Mouse (Mus musculus) heart, postnatal 0 days (tissue): ENCODE results near the gene Brms1l. TPM values are rescaled to one million over a fixed set of nuclear protein-coding genes. Genes with fewer than 3 reads are reported as not detected.
A peak's percentile ranks its signal among the peaks of the same experiment; 100 is the strongest.

Experiments used
- ATAC-seq: fragments of 200-750 bp; cut with Nextera tagmentation; 2 replicates; pipeline ENCODE4 v1.8.0; 2017; ENCODE audit warnings: low read depth, moderate number of reproducible peaks, moderate library complexity; ENCODE audit not compliant: insufficient read depth
- DNase-seq: peaks from one replicate; pipeline ENCODE4 v3.0.0-alpha.2; 2016; ENCODE audit warnings: low spot score
- H3K27ac ChIP-seq: fragments of 300-500 bp; sonication (generic); 2 replicates; pipeline ENCODE4 v1.5.1; 2014; ENCODE audit warnings: low read depth, mild to moderate bottlenecking
- H3K27me3 ChIP-seq: fragments of 300-500 bp; sonication (generic); 2 replicates; pipeline ENCODE4 v1.6.1; 2014; ENCODE audit warnings: low read length, mixed read lengths; ENCODE audit not compliant: control insufficient read depth, insufficient read depth
- H3K36me3 ChIP-seq: fragments of 300-500 bp; sonication (generic); replicated peaks from 2 replicates; pipeline ENCODE4 v1.6.1; 2014; ENCODE audit warnings: low read length, mixed read lengths; ENCODE audit not compliant: control insufficient read depth, insufficient read depth
- H3K4me1 ChIP-seq: fragments of 300-500 bp; sonication (generic); 2 replicates; pipeline ENCODE4 v1.6.1; 2014; ENCODE audit warnings: antibody characterized with exemption; ENCODE audit not compliant: control insufficient read depth, insufficient read depth
- H3K4me2 ChIP-seq: fragments of 300-500 bp; sonication (generic); 2 replicates; pipeline ENCODE4 v1.6.1; 2014; ENCODE audit warnings: low read depth, mild to moderate bottlenecking, low read length, moderate library complexity
- H3K4me3 ChIP-seq: fragments of 300-500 bp; sonication (generic); 2 replicates; pipeline ENCODE4 v1.5.1; 2014; ENCODE audit warnings: low read depth, low read length
- H3K9ac ChIP-seq: fragments of 300-500 bp; sonication (generic); replicated peaks from 2 replicates; pipeline ENCODE4 v1.6.1; 2014; ENCODE audit warnings: low read depth, low read length, mixed read lengths
- H3K9me3 ChIP-seq: fragments of 300-500 bp; sonication (generic); replicated peaks from 2 replicates; pipeline ENCODE4 v1.6.1; 2016; ENCODE audit warnings: low read length; ENCODE audit not compliant: control insufficient read depth
- CTCF ChIP-seq: IDR thresholded peaks from 2 replicates; pipeline ENCODE4 v1.5.1; 2016; ENCODE audit warnings: antibody characterized with exemption, control low read depth, low read depth
- EP300 ChIP-seq: IDR thresholded peaks from 2 replicates; pipeline ENCODE4 v1.6.1; 2016; ENCODE audit warnings: antibody characterized with exemption, low read depth
- WGBS: fragments of 180-500 bp; shearing (Covaris S2); extraction: QIAGEN DNeasy Blood & Tissue Kit; methylation state at CpG from one replicate; pipeline ENCODE4 v1.1.7; 2014; 5-methylcytosine and 5-hydroxymethylcytosine counted together
- microRNA-seq: library from miRNA; unstranded; fragments of <30 nt; microRNA quantifications from one replicate; pipeline ENCODE4, GENCODE M21; 2016
- polyA plus RNA-seq: library from polyadenylated mRNA; unstranded; fragments of >200 nt; fragmentation: Nextera tagmentation; extraction: Ambion mirVana; gene quantifications from 2 replicates; pipeline ENCODE4 v1.2.1, GENCODE M21; 2015
- total RNA-seq: library from RNA; depleted of rRNA; stranded (reverse); fragments of >200 nt; gene quantifications from 2 replicates; pipeline ENCODE4 v1.2.3, GENCODE M21; 2014; ENCODE audit warnings: low replicate concordance; rRNA removed

Gene Brms1l
- total and polyA plus RNA-seq, 2 experiments from 2014 or later, result 19.6 to 20.5 TPM

GRCm38 (mm10) chr12:55888570-55888969 lies 52.4 kb downstream of the Brms1l start:
- Histone ChIP-seq H3K36me3 (no peaks in the 10 kb centered on the region), H3K4me1 (no peaks in the 10 kb centered on the region), H3K4me2 (no peak overlapping the region), H3K4me3 (no peak overlapping the region), H3K9me3 (no peaks in the 10 kb centered on the region), H3K27me3 (no peaks in the 10 kb centered on the region), H3K27ac (no peak overlapping the region), H3K9ac (no peak overlapping the region)
- TF ChIP-seq EP300 (no peak), CTCF (peak; percentile 13; the same call in 1 of the 2 replicates)
- ATAC-seq (no peak), DNase-seq (no peak)
- 30% methylated on average over 5 of the region's 5 CpGs for WGBS

GRCm38 (mm10) chr12:55904801-55905200 lies 68.7 kb downstream of the Brms1l start:
- Histone ChIP-seq H3K4me3 (no peak overlapping the region), H3K4me1 (no peaks in the 10 kb centered on the region), H3K27ac (no peak overlapping the region), H3K9ac (no peak overlapping the region), H3K4me2 (no peak overlapping the region), H3K9me3 (no peaks in the 10 kb centered on the region), H3K27me3 (no peaks in the 10 kb centered on the region), H3K36me3 (no peaks in the 10 kb centered on the region)
- no peak for DNase-seq
- WGBS, result 85% methylated on average over 1 of the region's 1 CpGs
- no peak for TF ChIP-seq EP300
- TF ChIP-seq CTCF, result no peak
- ATAC-seq, result no peak

- no peaks in the 10 kb centered on the region for H3K9me3 ChIP-seq
- H3K27ac ChIP-seq, result no peak overlapping the region
- no peak overlapping the region for H3K9ac ChIP-seq
- no peak for ATAC-seq
- no peaks in the 10 kb centered on the region for H3K4me1 ChIP-seq
- H3K36me3 ChIP-seq, result no peaks in the 10 kb centered on the region
- DNase-seq, result no peak
- TF ChIP-seq CTCF (no peak), EP300 (no peak)
- WGBS, result 40% methylated on average over 3 of the region's 3 CpGs
- no peak overlapping the region for H3K4me3 ChIP-seq
- no peaks in the 10 kb centered on the region for H3K27me3 ChIP-seq
- no peak overlapping the region for H3K4me2 ChIP-seq
Observed at GRCm38 (mm10) chr12:55912138-55912537, 76.0 kb downstream of the Brms1l start.

DNA sequence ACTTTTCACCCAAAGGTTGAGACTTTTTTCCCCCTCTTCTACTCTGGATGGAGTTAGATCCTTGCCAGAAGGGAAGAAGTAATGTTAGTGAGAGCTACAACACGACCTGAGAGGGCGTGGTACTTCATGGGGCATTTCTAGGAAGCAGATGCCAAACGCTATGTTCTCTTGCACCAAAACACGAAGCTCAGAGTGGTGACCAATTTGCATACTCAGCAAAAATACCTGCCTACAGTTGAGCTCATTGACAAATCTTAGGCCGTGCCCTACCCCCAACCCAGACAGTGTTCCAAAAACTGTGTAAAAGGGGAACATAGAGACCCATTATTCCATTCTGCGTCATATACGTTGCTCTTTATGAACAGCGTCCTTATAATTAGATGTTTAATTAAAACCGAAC lies 77.1 kb downstream of the Brms1l start:
- ATAC-seq (no peak), DNase-seq (no peak)
- H3K36me3 ChIP-seq, result no peaks in the 10 kb centered on the region
- no peak for TF ChIP-seq CTCF
- no peak for TF ChIP-seq EP300
- H3K9ac ChIP-seq, result no peak overlapping the region
- 73% methylated on average over 9 of the region's 9 CpGs for WGBS
- H3K4me3 ChIP-seq, result no peak overlapping the region
- H3K9me3 ChIP-seq, result no peaks in the 10 kb centered on the region
- H3K4me2 ChIP-seq, result no peak overlapping the region
- no peak overlapping the region for H3K27ac ChIP-seq
- no peaks in the 10 kb centered on the region for H3K27me3 ChIP-seq
- no peaks in the 10 kb centered on the region for H3K4me1 ChIP-seq

DNA sequence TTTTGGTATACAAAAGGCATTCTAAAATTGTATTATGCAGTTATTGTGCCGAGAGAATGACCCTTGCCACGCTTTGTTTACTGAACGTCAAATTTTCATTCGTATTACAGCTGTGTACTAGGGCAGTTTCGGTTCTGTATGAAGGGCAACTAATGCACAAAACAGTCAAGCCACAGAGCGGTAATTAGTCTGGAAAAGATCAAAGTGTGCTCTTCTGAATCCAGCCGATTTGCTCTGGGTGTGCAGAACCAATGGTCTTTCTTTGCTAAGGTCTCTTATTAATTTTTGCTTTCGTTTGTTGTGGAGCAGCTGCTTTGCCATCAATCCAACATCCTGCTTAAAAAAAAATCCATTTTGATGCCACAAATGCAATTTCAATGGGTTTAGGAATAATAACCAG lies 80.1 kb downstream of the Brms1l start:
- WGBS, result 83% methylated on average over 8 of the region's 8 CpGs
- Histone ChIP-seq H3K4me2 (no peak overlapping the region), H3K27ac (no peak overlapping the region), H3K4me1 (no peaks in the 10 kb centered on the region), H3K4me3 (no peak overlapping the region), H3K9ac (no peak overlapping the region), H3K36me3 (no peaks in the 10 kb centered on the region), H3K9me3 (no peaks in the 10 kb centered on the region), H3K27me3 (no peaks in the 10 kb centered on the region)
- ATAC-seq (no peak), DNase-seq (no peak)
- TF ChIP-seq CTCF, result no peak
- TF ChIP-seq EP300, result no peak

DNA sequence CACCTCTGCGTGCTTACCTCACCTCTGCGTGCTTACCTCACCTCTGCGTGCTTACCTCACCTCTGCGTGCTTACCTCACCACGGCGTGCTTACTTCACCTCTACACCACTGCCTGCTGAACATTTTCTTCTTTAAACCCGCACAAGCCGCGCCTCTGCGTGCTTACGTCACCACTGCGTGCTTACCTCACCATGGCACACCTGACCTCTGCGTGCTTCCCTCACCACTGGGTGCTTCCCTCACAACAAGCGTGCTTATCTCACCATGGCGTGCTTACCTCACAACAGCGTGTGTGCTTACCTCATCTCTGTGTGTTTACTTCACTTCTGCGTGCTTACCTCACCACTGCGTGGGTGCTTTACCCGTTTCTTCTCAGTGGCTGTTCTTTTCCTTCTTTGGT lies 80.9 kb downstream of the Brms1l start:
- WGBS, result 90% methylated on average over 19 of the region's 19 CpGs
- no peaks in the 10 kb centered on the region for H3K4me1 ChIP-seq
- no peak for ATAC-seq
- no peak for TF ChIP-seq EP300
- TF ChIP-seq CTCF, result no peak
- no peak overlapping the region for H3K27ac ChIP-seq
- H3K9me3 ChIP-seq, result no peaks in the 10 kb centered on the region
- no peak overlapping the region for H3K4me3 ChIP-seq
- H3K9ac ChIP-seq, result no peak overlapping the region
- H3K36me3 ChIP-seq, result no peaks in the 10 kb centered on the region
- no peaks in the 10 kb centered on the region for H3K27me3 ChIP-seq
- DNase-seq, result no peak
- no peak overlapping the region for H3K4me2 ChIP-seq

Small RNAs within 50 kb of the gene (microRNA-seq; reads per million reads assigned to microRNA genes)
- gene Gm23394, result 1.2 reads per million

Other genes starting within 250 kb of the Brms1l start
- not detected in 2 replicates for gene Insm2, start 236.9 kb upstream of the Brms1l start, total RNA-seq
- not detected in 2 replicates for gene Insm2, start 236.9 kb upstream of the Brms1l start, polyA plus RNA-seq
- 50.3 and 53.1 TPM in 2 replicates for gene Ralgapa1, start 15.2 kb upstream of the Brms1l start, total RNA-seq
- 12.4 and 12.8 TPM in 2 replicates for gene Ralgapa1, start 15.2 kb upstream of the Brms1l start, polyA plus RNA-seq